Mouse (Mus musculus): ENCODE measurements around the gene Ceacam18. TPM values are rescaled to one million over a fixed set of nuclear protein-coding genes. Genes with fewer than 3 reads are reported as not detected.
"Not testable (repeated sequence)": the region's sequence is repeated elsewhere in the genome, so short reads cannot be mapped to it uniquely, and the experiment has no call there.

Ceacam18 gene
- polyA plus RNA-seq, 1 experiment from 2014 or later = not detected

- peak overlapping the region; percentile 72 for H3K4me3 ChIP-seq (ENCODE audit: low read depth, low read length)
- H3K9ac ChIP-seq (ENCODE audit: low read depth, low read length) = peak overlapping the region; percentile 83
- no peaks in the 10 kb centered on the region for H3K27me3 ChIP-seq (replicated peaks; ENCODE audit: control insufficient read depth, insufficient read depth, low read length)
- ATAC-seq (ENCODE audit: low read depth) (no peak), DNase-seq (ENCODE audit: low spot score) (peak; percentile 55)
- H3K36me3 ChIP-seq (ENCODE audit: control insufficient read depth, insufficient read depth, low read length) = peaks cover 36% of the 10 kb centered on the region
- peak overlapping the region; percentile 61 for H3K27ac ChIP-seq (replicated peaks; ENCODE audit: low read depth, low read length)
- peaks cover 5% of the 10 kb centered on the region for H3K4me1 ChIP-seq (ENCODE audit: control insufficient read depth, insufficient read depth, low read length)
- peak overlapping the region; percentile 71 for H3K4me2 ChIP-seq (ENCODE audit: low read depth, low read length)
- 12% methylated on average over 10 of the region's 10 CpGs for WGBS
- H3K9me3 ChIP-seq (ENCODE audit: control insufficient read depth, low read length) = peaks cover 13% of the 10 kb centered on the region; the same call in 1 of the 2 replicates
Measured at GRCm38 (mm10) chr7:43672581-43673260, 38.2 kb downstream of the Ceacam18 start.

DNA sequence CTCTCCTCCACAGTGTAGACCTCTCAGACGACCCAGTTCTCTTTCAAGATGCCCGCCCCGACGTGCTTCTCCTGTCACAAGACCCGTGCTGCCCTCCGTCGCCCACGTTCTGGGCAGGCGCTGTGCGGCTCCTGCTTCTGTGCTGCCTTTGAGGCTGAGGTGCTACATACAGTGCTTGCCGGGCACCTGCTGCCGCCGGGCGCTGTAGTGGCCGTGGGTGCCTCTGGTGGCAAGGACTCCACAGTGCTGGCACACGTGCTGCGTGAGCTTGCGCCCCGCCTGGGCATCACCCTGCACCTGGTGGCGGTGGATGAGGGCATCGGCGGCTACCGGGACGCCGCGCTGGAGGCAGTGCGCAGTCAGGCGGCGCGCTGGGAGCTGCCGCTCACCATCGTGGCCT, 40.6 kb downstream of the Ceacam18 start:
- 93% methylated on average over 28 of the region's 32 CpGs for WGBS

DNA sequence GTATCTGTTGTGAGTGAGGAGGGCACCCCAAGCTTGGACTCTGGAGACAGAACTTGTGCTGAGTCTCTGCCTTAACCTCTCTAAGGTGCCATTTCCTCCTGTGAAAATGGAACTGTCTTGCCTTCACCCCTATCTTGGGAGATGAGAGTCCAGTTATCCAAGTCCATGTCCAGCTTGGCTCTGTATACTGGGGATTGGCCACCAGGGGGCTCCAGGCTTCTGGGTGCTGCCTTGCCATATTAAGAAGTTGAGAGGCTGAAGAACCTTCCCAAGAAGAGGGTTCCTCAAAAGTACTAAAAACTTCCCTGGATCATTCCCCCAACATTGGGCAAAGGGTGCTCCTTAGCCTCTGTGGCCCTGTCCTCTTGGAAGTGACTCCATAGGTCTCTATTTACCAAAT, 44.0 kb downstream of the Ceacam18 start:
- H3K4me2 ChIP-seq (ENCODE audit: low read depth, low read length) = no peak overlapping the region
- ATAC-seq (ENCODE audit: low read depth) = no peak
- peaks cover 16% of the 10 kb centered on the region; the same call in 1 of the 2 replicates for H3K9me3 ChIP-seq (ENCODE audit: control insufficient read depth, low read length)
- no peak for DNase-seq (ENCODE audit: low spot score)
- no peak overlapping the region for H3K27ac ChIP-seq (replicated peaks; ENCODE audit: low read depth, low read length)
- H3K4me1 ChIP-seq (ENCODE audit: control insufficient read depth, insufficient read depth, low read length) = no peaks in the 10 kb centered on the region
- no peak overlapping the region for H3K9ac ChIP-seq (ENCODE audit: low read depth, low read length)
- no peak overlapping the region for H3K4me3 ChIP-seq (ENCODE audit: low read depth, low read length)
- peaks cover 44% of the 10 kb centered on the region for H3K36me3 ChIP-seq (ENCODE audit: control insufficient read depth, insufficient read depth, low read length)
- H3K27me3 ChIP-seq (replicated peaks; ENCODE audit: control insufficient read depth, insufficient read depth, low read length) = no peaks in the 10 kb centered on the region

More for the DNA sequence above, 40.6 kb downstream of the Ceacam18 start:
- H3K4me3 ChIP-seq (ENCODE audit: low read depth, low read length) = no peak overlapping the region
- H3K36me3 ChIP-seq (ENCODE audit: control insufficient read depth, insufficient read depth, low read length) = peaks cover 44% of the 10 kb centered on the region
- DNase-seq (ENCODE audit: low spot score) (no peak), ATAC-seq (ENCODE audit: low read depth) (no peak)
- no peak overlapping the region for H3K27ac ChIP-seq (replicated peaks; ENCODE audit: low read depth, low read length)
- peaks cover 5% of the 10 kb centered on the region for H3K4me1 ChIP-seq (ENCODE audit: control insufficient read depth, insufficient read depth, low read length)
- H3K4me2 ChIP-seq (ENCODE audit: low read depth, low read length) = no peak overlapping the region
- H3K9me3 ChIP-seq (ENCODE audit: control insufficient read depth, low read length) = peaks cover 16% of the 10 kb centered on the region; the same call in 1 of the 2 replicates
- H3K27me3 ChIP-seq (replicated peaks; ENCODE audit: control insufficient read depth, insufficient read depth, low read length) = no peaks in the 10 kb centered on the region
- H3K9ac ChIP-seq (ENCODE audit: low read depth, low read length) = no peak overlapping the region

- Histone ChIP-seq H3K9ac (ENCODE audit: low read depth, low read length) (no peak overlapping the region), H3K27ac (replicated peaks; ENCODE audit: low read depth, low read length) (no peak overlapping the region), H3K9me3 (ENCODE audit: control insufficient read depth, low read length) (peaks cover 16% of the 10 kb centered on the region; the same call in 1 of the 2 replicates), H3K4me2 (ENCODE audit: low read depth, low read length) (no peak overlapping the region), H3K4me3 (ENCODE audit: low read depth, low read length) (no peak overlapping the region), H3K27me3 (replicated peaks; ENCODE audit: control insufficient read depth, insufficient read depth, low read length) (no peaks in the 10 kb centered on the region), H3K4me1 (ENCODE audit: control insufficient read depth, insufficient read depth, low read length) (no peaks in the 10 kb centered on the region), H3K36me3 (ENCODE audit: control insufficient read depth, insufficient read depth, low read length) (peaks cover 26% of the 10 kb centered on the region)
- 21% methylated on average over 5 of the region's 5 CpGs for WGBS
- 0 out of 2 replicates have a peak, but pooled peaks have one; percentile 26 for ATAC-seq (ENCODE audit: low read depth)
- peak; percentile 38 for DNase-seq (ENCODE audit: low spot score)
Measured at GRCm38 (mm10) chr7:43680960-43681359, 46.5 kb downstream of the Ceacam18 start.

GRCm38 (mm10) chr7:43682511-43682910, 48.0 kb downstream of the Ceacam18 start:
- not testable (repeated sequence) for H3K4me1 ChIP-seq (ENCODE audit: control insufficient read depth, insufficient read depth, low read length); H3K9ac ChIP-seq (ENCODE audit: low read depth, low read length); H3K27me3 ChIP-seq (replicated peaks; ENCODE audit: control insufficient read depth, insufficient read depth, low read length); H3K9me3 ChIP-seq (ENCODE audit: control insufficient read depth, low read length); H3K4me3 ChIP-seq (ENCODE audit: low read depth, low read length); H3K27ac ChIP-seq (replicated peaks; ENCODE audit: low read depth, low read length); ATAC-seq (ENCODE audit: low read depth); H3K4me2 ChIP-seq (ENCODE audit: low read depth, low read length)
- DNase-seq (ENCODE audit: low spot score) = peak; percentile 22
- WGBS = 11% methylated on average over 1 of the region's 1 CpGs
- H3K36me3 ChIP-seq (ENCODE audit: control insufficient read depth, insufficient read depth, low read length) = peaks cover 10% of the 10 kb centered on the region

- Histone ChIP-seq H3K4me1 (ENCODE audit: control insufficient read depth, insufficient read depth, low read length) (no peaks in the 10 kb centered on the region), H3K9me3 (ENCODE audit: control insufficient read depth, low read length) (no peaks in the 10 kb centered on the region), H3K27ac (replicated peaks; ENCODE audit: low read depth, low read length) (no peak overlapping the region), H3K4me2 (ENCODE audit: low read depth, low read length) (no peak overlapping the region), H3K4me3 (ENCODE audit: low read depth, low read length) (no peak overlapping the region), H3K36me3 (ENCODE audit: control insufficient read depth, insufficient read depth, low read length) (no peaks in the 10 kb centered on the region), H3K9ac (ENCODE audit: low read depth, low read length) (no peak overlapping the region), H3K27me3 (replicated peaks; ENCODE audit: control insufficient read depth, insufficient read depth, low read length) (no peaks in the 10 kb centered on the region)
- WGBS = 66% methylated on average over 7 of the region's 7 CpGs
- ATAC-seq (ENCODE audit: low read depth) (no peak), DNase-seq (ENCODE audit: low spot score) (no peak)
Measured at GRCm38 (mm10) chr7:43685088-43685487, 50.6 kb downstream of the Ceacam18 start.

GRCm38 (mm10) chr7:43690118-43690517, 55.6 kb downstream of the Ceacam18 start, which contains the start of gene Klk14:
Klk14 (plus strand) TSS chr7:43690418.
- no peaks in the 10 kb centered on the region for H3K9me3 ChIP-seq (ENCODE audit: control insufficient read depth, low read length)
- DNase-seq (ENCODE audit: low spot score) = no peak
- no peaks in the 10 kb centered on the region for H3K4me1 ChIP-seq (ENCODE audit: control insufficient read depth, insufficient read depth, low read length)
- no peak within 1 kb of the TSS for H3K4me2 ChIP-seq (ENCODE audit: low read depth, low read length)
- no peaks in the 10 kb centered on the region for H3K36me3 ChIP-seq (ENCODE audit: control insufficient read depth, insufficient read depth, low read length)
- H3K27me3 ChIP-seq (replicated peaks; ENCODE audit: control insufficient read depth, insufficient read depth, low read length) = no peaks in the 10 kb centered on the region
- no peak within 1 kb of the TSS for H3K9ac ChIP-seq (ENCODE audit: low read depth, low read length)
- no peak within 1 kb of the TSS for H3K4me3 ChIP-seq (ENCODE audit: low read depth, low read length)
- H3K27ac ChIP-seq (replicated peaks; ENCODE audit: low read depth, low read length) = no peak within 1 kb of the TSS
- no peak for ATAC-seq (ENCODE audit: low read depth)

All from embryonic facial prominence, embryonic 14.5 days (tissue).